Mouse (Mus musculus) E14TG2a.4 (cell line): Measurements from ENCODE around the gene Tmem145.

ENCODE experiments used
- CTCF ChIP-seq: conservative IDR thresholded peaks from 2 replicates; pipeline ENCODE4 v1.5.1; 2014; ENCODE audit warnings: low read length
- NANOG ChIP-seq: IDR thresholded peaks from 2 replicates; pipeline ENCODE4 v1.6.1; 2014; ENCODE audit warnings: borderline replicate concordance, low read length, mixed read lengths

- TF ChIP-seq CTCF, result no peak
- no peak for TF ChIP-seq NANOG
These were observed 32.4 kb upstream of the Tmem145 start for GRCm38 (mm10) chr7:25273259-25274241.
